Comparison of ENCODE assay signal across 13 mouse cellular contexts in the genomic region with DNA sequence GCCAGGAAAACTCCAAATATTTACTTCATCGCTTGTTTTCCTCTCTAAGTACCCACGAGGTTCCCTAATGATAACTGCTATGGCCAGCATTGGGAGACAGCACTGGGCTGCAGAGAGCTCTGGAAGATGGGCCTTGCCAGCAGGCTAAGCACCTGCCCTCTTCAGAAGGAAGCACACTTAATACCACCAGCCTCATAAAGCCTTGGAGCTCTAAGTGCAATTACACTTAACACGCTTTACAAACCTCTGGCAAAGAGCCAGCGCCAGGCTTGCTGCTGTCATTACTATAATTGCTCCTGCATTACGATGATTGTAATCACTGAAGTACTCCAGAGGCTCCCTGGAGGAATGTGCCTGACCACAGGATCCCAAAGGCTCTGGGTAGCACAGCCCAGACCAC. TPM values are rescaled to one million over a fixed set of nuclear protein-coding genes. Genes with fewer than 3 reads are reported as not detected.
DNase-seq lines count a peak whose midpoint lies in the region; ATAC-seq and TF ChIP-seq lines count a peak whose summit lies in the region.
"Had no signal": no experiment of that assay in that cellular context is flagged by ENCODE, and none has a peak within 500 bp of the region (broad histone marks: within the 10 kb centered on the region; RNA-seq: fewer than 3 reads in every experiment).

No protein-coding gene starts in this region.

- TF ChIP-seq CTCF in lung, postnatal 0 days (IDR thresholded peaks at IDR 0.05) = no peak
- no peak for TF ChIP-seq CTCF in Patski (IDR thresholded peaks at IDR 0.05)
- no peak for TF ChIP-seq CTCF in cerebellum, adult 2 months (IDR thresholded peaks at IDR 0.05; ENCODE audit: borderline replicate concordance, insufficient read depth, low read depth, low read length)

- 0 out of 2 replicates have a peak overlapping the region, but pooled peaks have one; percentile 21 for H3K27ac ChIP-seq in forebrain, embryonic 14.5 days (ENCODE audit: low read depth, low read length)
- H3K27ac ChIP-seq in forebrain, embryonic 15.5 days (replicated peaks) = no peak overlapping the region
- H3K27ac ChIP-seq in lung, postnatal 0 days (ENCODE audit: low read length) = no peak overlapping the region
- H3K27ac ChIP-seq in cerebellum, adult 2 months (ENCODE audit: insufficient read depth, low read length) = no peak overlapping the region
- H3K27ac ChIP-seq: kidney, postnatal 0 days; liver, embryonic 13.5 days had no signal

- DNase-seq in forebrain, embryonic 14.5 days (ENCODE audit: low spot score) = peak; percentile 81
- peak; percentile 20 for DNase-seq in lung, postnatal 14 days
- no peak for DNase-seq in lung, postnatal 0 days (ENCODE audit: low spot score)
- peak; percentile 90 for DNase-seq in Patski (ENCODE audit: low read depth, low spot score)
- DNase-seq in kidney, postnatal 10 days = peak; percentile 39
- no peak for DNase-seq in urinary bladder, postnatal 25 days (ENCODE audit: low spot score)
- DNase-seq in cerebellum, adult 2 months = no peak
- DNase-seq: adrenal gland, adult 2 months; embryo, embryonic 11 days; gastrocnemius, postnatal 25 days; liver, embryonic 13.5 days had no signal

- peaks cover 30% of the 10 kb centered on the region for H3K36me3 ChIP-seq in forebrain, embryonic 14.5 days (ENCODE audit: control insufficient read depth, insufficient read depth, low read length)
- H3K36me3 ChIP-seq in forebrain, embryonic 15.5 days = 0 out of 2 replicates have a peak, but pooled peaks cover 18% of the 10 kb centered on the region
- H3K36me3 ChIP-seq in lung, postnatal 0 days (ENCODE audit: insufficient read depth, low read length) = no peaks in the 10 kb centered on the region; the same call in 1 of the 2 replicates

- in situ Hi-C loops in Patski (cut with MboI; ENCODE audit: low pct_unique_long_range_greater_than_20kb) = loop anchor here (5.0 kb wide), 1 partner anchor 97 kb away; no protein-coding TSS in a partner anchor

- TF ChIP-seq EP300 in lung, postnatal 0 days (IDR thresholded peaks at IDR 0.05) = no peak

- ATAC-seq in forebrain, embryonic 14.5 days = peak; percentile 53; the same call in 1 of the 2 replicates
- ATAC-seq in forebrain, embryonic 15.5 days (replicated peaks) = no peak
- ATAC-seq in lung, postnatal 0 days = no peak
- ATAC-seq in Patski = peak; percentile 77

- peaks cover 8% of the 10 kb centered on the region for H3K4me1 ChIP-seq in forebrain, embryonic 14.5 days (ENCODE audit: control insufficient read depth, insufficient read depth, low read length)
- H3K4me1 ChIP-seq in forebrain, embryonic 15.5 days = peaks cover 29% of the 10 kb centered on the region
- H3K4me1 ChIP-seq in lung, postnatal 0 days (ENCODE audit: insufficient read depth, low read depth, low read length) = peaks cover 2% of the 10 kb centered on the region; the same call in 1 of the 2 replicates
- peaks cover 12% of the 10 kb centered on the region for H3K4me1 ChIP-seq in cerebellum, adult 2 months (ENCODE audit: control insufficient read depth, insufficient read depth, low read length)

- H3K4me2 ChIP-seq in forebrain, embryonic 14.5 days (ENCODE audit: low read length) = no peak overlapping the region
- H3K4me2 ChIP-seq in forebrain, embryonic 15.5 days (replicated peaks) = no peak overlapping the region
- no peak overlapping the region for H3K4me2 ChIP-seq in lung, postnatal 0 days (replicated peaks; ENCODE audit: low read depth, low read length)
- H3K4me2 ChIP-seq: liver, embryonic 13.5 days had no signal

- no peak overlapping the region for H3K9ac ChIP-seq in forebrain, embryonic 14.5 days (ENCODE audit: low read length)
- no peak overlapping the region for H3K9ac ChIP-seq in forebrain, embryonic 15.5 days (replicated peaks)
- H3K9ac ChIP-seq in lung, postnatal 0 days (replicated peaks; ENCODE audit: low read depth) = no peak overlapping the region
- H3K9ac ChIP-seq: liver, embryonic 13.5 days had no signal

- 49% methylated on average over 5 of the region's 5 CpGs for WGBS in forebrain, embryonic 14.5 days
- WGBS in forebrain, embryonic 15.5 days = 44% methylated on average over 5 of the region's 5 CpGs
- WGBS in lung, postnatal 0 days = 52% methylated on average over 5 of the region's 5 CpGs
- WGBS in cerebellum, adult 2 months = 70% methylated on average over 5 of the region's 5 CpGs

- no peak for TF ChIP-seq POLR2A in cerebellum, adult 2 months (IDR thresholded peaks at IDR 0.05; ENCODE audit: borderline replicate concordance, insufficient read depth, low read length)

- CTCF ChIA-PET in Patski (lab: Charles Lee) = interaction anchor here (1.4 to 3.7 kb wide), 2 partner anchors 11 to 58 kb away, joined by 3 to 17 read pairs; no protein-coding TSS in a partner anchor

- H3K4me3 ChIP-seq in forebrain, embryonic 14.5 days (ENCODE audit: low read depth, low read length) = no peak overlapping the region
- H3K4me3 ChIP-seq in forebrain, embryonic 15.5 days = no peak overlapping the region
- no peak overlapping the region for H3K4me3 ChIP-seq in lung, postnatal 0 days (ENCODE audit: low read depth, low read length)
- H3K4me3 ChIP-seq in cerebellum, adult 2 months (replicated peaks; ENCODE audit: insufficient read depth, low read depth, low read length) = no peak overlapping the region
- H3K4me3 ChIP-seq: liver, embryonic 13.5 days had no signal

- POLR2A ChIA-PET in Patski (lab: Charles Lee) = no interaction called here

- no peaks in the 10 kb centered on the region for H3K27me3 ChIP-seq in forebrain, embryonic 14.5 days (replicated peaks; ENCODE audit: control insufficient read depth, insufficient read depth, low read length)
- no peaks in the 10 kb centered on the region for H3K27me3 ChIP-seq in forebrain, embryonic 15.5 days
- no peaks in the 10 kb centered on the region for H3K27me3 ChIP-seq in lung, postnatal 0 days (replicated peaks; ENCODE audit: insufficient read depth, low read length)
- no peaks in the 10 kb centered on the region for H3K27me3 ChIP-seq in Patski
- H3K27me3 ChIP-seq in cerebellum, adult 2 months (ENCODE audit: control insufficient read depth, insufficient read depth, low read length) = no peaks in the 10 kb centered on the region
- H3K27me3 ChIP-seq: liver, embryonic 13.5 days had no signal

- no peaks in the 10 kb centered on the region for H3K9me3 ChIP-seq in forebrain, embryonic 14.5 days (replicated peaks; ENCODE audit: control insufficient read depth, low read length)
- H3K9me3 ChIP-seq in forebrain, embryonic 15.5 days = no peaks in the 10 kb centered on the region
- H3K9me3 ChIP-seq in lung, postnatal 0 days (ENCODE audit: low read length) = no peaks in the 10 kb centered on the region
- H3K9me3 ChIP-seq: liver, embryonic 13.5 days had no signal

RNA-seq across cellular contexts. Expression of gene Cars, which starts 5.0 kb away (rescaled TPM):
- 51.5 and 59.2 TPM in 2 replicates for polyA plus RNA-seq in forebrain, embryonic 14.5 days (2014; fragmentation: Nextera tagmentation; extraction: Ambion mirVana)
- 70.1 and 73.0 TPM in 2 replicates for polyA plus RNA-seq in forebrain, embryonic 15.5 days (2015; fragmentation: Nextera tagmentation; extraction: Ambion mirVana)
- polyA plus RNA-seq in lung, postnatal 0 days (2015; fragmentation: Nextera tagmentation; extraction: Ambion mirVana) = 24.4 and 26.4 TPM in 2 replicates
- polyA plus RNA-seq in Patski (2021) = 81.5 TPM
- polyA plus RNA-seq in cerebellum, adult 2 months (2012; rRNA removed) = 46.2 and 50.1 TPM in 2 replicates

RNA-seq across cellular contexts. Expression of gene Tnfrsf26, which starts 33.7 kb away (rescaled TPM):
- polyA plus RNA-seq in forebrain, embryonic 14.5 days (2014; fragmentation: Nextera tagmentation; extraction: Ambion mirVana) = 0.10 TPM in 1 of 2 replicates, not detected in the other
- 0.10 and 0.19 TPM in 2 replicates for polyA plus RNA-seq in forebrain, embryonic 15.5 days (2015; fragmentation: Nextera tagmentation; extraction: Ambion mirVana)
- polyA plus RNA-seq in lung, postnatal 0 days (2015; fragmentation: Nextera tagmentation; extraction: Ambion mirVana) = 1.0 and 1.2 TPM in 2 replicates
- 0.06 TPM for polyA plus RNA-seq in Patski (2021)
- polyA plus RNA-seq in cerebellum, adult 2 months (2012; rRNA removed) = 0.05 TPM in 2 replicates

RNA-seq across cellular contexts. Expression of gene Nap1l4, which starts 46.0 kb away (rescaled TPM):
- 179 and 180 TPM in 2 replicates for polyA plus RNA-seq in forebrain, embryonic 14.5 days (2014; fragmentation: Nextera tagmentation; extraction: Ambion mirVana)
- 347 and 356 TPM in 2 replicates for polyA plus RNA-seq in forebrain, embryonic 15.5 days (2015; fragmentation: Nextera tagmentation; extraction: Ambion mirVana)
- polyA plus RNA-seq in lung, postnatal 0 days (2015; fragmentation: Nextera tagmentation; extraction: Ambion mirVana) = 107 and 109 TPM in 2 replicates
- 127 TPM for polyA plus RNA-seq in Patski (2021)
- 164 and 185 TPM in 2 replicates for polyA plus RNA-seq in cerebellum, adult 2 months (2012; rRNA removed)

RNA-seq across cellular contexts. Expression of gene Tnfrsf22, which starts 54.6 kb away (rescaled TPM):
- 2.5 and 3.2 TPM in 2 replicates for polyA plus RNA-seq in forebrain, embryonic 14.5 days (2014; fragmentation: Nextera tagmentation; extraction: Ambion mirVana)
- 4.0 and 5.3 TPM in 2 replicates for polyA plus RNA-seq in forebrain, embryonic 15.5 days (2015; fragmentation: Nextera tagmentation; extraction: Ambion mirVana)
- 4.6 and 5.3 TPM in 2 replicates for polyA plus RNA-seq in lung, postnatal 0 days (2015; fragmentation: Nextera tagmentation; extraction: Ambion mirVana)
- 39.1 TPM for polyA plus RNA-seq in Patski (2021)
- 3.6 and 3.8 TPM in 2 replicates for polyA plus RNA-seq in cerebellum, adult 2 months (2012; rRNA removed)

Comparison
In these comparisons a context has a peak if more than half of its experiments do, and no peak if none do; other contexts are left out.
1. ATAC-seq: peak in forebrain, embryonic 14.5 days (single experiment) and Patski (single experiment); none in forebrain, embryonic 15.5 days (single experiment) and lung, postnatal 0 days (single experiment).
2. DNase-seq: peak in forebrain, embryonic 14.5 days (single experiment), lung, postnatal 14 days (single experiment), Patski (single experiment) and kidney, postnatal 10 days (single experiment); none in lung, postnatal 0 days (single experiment), urinary bladder, postnatal 25 days (single experiment) and cerebellum, adult 2 months (0 of 2).